Mouse (Mus musculus): ENCODE data around the gene Coq9. TPM values are rescaled to one million over a fixed set of nuclear protein-coding genes. Genes with fewer than 3 reads are reported as not detected.
"Not testable (repeated sequence)": the region's sequence is repeated elsewhere in the genome, so short reads cannot be mapped to it uniquely, and the experiment has no call there.

The Coq9 gene
- total RNA-seq, 2 experiments from 2014 or later = 178 to 203 TPM

DNA sequence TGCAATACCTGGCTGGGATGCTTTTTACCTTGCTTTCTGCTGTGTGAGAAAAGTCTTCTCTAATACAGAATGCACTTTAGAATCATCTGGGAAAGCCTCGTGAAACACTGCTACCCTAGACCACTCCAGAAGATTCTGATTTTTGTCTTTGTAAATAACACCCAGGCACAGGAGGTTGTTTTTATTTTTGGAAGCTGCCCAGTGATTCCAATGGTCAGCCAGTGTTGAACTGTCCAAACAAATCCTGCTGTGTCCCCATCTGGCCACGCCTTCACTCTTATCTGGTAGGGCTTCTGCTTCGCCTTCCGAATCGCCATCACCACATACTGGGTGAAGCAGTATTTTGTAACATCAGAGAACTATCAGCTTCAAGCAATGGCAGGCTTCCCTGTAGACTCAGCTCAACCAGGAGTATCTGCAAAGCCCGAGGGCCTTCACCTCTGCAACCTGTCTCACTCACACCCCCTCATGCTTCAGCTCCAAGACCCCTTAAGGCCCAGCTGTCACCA lies 18.4 kb upstream of the Coq9 start:
- no peak for DNase-seq (ENCODE audit: low spot score in 2 of 2)

DNA sequence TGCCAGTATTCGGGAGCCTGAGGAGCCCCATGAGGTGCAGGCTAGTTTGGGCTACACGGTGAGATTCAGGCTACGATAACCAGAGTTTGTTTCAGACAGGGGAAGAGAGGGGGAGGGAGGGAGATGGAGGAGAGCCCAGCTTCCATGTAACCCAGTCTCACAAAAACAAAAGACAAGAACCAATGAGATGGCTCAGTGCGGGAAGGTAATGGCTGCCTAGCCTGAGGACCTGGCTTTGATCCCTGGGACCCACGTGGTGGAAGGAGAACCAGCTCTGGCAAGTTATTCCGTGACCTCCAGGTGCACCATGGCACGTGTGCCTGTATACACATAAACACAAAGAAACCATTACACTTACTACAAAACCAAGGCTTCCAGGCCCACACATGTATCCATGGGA lies 17.6 kb upstream of the Coq9 start:
- no peak for DNase-seq (ENCODE audit: low spot score in 2 of 2)

DNA sequence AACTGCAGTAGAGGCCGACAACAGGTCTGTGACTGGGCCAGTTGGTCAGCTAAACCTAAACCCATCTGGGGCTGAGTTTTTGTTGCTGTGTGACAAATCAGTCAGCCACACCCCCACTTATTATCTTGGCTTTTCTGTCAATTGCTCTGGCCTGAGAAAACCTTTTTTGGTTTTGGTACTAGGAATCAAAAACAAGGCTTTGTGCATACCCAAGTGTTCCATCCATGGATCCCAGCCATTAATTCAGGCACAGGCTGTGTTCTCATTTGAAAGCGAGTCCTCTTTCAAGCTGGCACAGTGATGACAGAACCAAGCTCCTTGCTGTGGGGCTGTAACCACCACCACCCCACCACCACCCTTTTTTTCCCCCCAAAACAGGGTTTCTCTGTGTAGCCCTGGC lies 16.7 kb upstream of the Coq9 start:
- DNase-seq (ENCODE audit: low spot score in 2 of 2) = no peak

DNA sequence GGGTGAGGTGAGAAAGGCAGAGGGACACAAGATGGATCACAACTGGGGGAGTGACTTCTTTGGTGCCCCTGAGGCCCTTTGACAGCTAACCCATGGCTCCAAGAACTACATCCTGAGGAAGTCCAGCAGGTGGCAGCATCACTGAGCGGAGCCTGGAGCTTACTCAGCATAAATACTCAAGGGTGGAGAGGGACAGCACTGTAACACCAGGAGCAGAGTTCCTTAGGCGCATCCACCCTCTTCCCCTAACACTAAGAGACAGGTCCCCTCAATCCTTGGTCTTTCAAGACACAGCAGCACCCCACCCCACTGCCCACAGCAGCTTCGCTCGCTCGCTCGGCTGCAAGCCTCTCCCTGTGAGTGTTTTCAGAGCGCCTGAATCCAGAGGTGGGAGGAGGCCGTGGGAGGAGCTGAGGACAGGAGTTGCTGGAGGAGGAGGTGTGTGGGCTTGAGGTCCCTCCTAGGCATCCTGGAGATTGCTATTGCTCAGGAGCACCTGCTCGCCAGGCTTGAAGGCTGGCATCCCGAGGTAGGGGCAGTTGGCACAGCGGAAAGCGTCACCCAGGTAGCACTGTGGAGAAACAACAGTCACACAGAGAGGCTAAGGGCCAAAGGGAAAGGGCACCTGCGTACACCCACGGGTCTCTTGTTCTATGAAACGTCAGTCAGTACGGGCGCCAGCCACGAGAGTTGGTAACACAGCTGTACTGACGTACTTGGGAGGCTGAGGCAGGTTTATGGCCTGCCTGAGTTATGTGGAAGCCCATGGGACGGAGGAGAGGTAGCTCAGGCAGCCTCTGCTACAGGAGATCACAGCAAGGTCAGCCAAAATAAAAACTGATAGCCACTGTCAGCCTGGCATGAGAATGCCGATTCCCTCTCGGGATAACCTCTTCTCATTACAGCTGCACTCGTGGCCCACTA lies 15.2 kb upstream of the Coq9 start:
- peak; percentile 50 to 59 for DNase-seq (ENCODE audit: low spot score in 2 of 2)

DNA sequence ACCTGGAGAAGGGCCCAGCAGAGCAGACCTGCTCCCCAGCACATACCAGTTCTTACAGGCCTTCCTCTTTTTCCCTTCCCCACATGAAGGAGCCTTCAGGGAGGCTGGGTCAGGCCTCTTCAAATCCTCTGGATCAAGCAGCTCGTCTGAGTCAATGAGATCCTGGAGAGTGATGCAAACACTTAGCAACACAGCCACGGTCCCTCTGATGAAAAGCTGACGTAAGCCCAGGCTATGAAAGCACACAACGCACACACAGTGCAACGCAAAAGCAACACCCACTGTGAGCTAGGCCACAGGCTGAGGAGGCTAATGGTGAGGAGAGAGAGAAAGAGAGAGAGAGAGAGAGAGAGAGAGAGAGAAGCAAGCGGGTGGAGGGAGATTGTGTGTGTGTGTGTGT lies 13.0 kb upstream of the Coq9 start:
- no peak for DNase-seq (ENCODE audit: low spot score in 2 of 2)

DNA sequence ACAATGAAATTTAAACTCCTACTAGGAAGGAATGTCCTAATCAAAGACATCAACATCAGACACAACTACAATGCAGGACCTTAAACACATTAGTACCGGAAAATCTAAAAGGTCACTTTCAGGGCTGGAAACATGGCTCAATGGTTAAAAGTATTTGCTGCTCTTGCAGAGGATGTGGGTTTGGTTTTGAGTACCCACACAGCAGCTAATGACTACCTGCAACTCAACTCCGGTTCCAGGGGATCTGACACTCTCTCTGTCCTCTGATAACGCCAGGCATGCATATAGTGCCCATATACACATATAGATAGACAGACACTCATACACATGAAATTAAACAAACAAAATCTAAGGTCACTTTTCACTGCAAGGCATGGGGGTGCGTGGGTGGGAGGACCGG lies 11.9 kb upstream of the Coq9 start:
- DNase-seq (ENCODE audit: low spot score in 2 of 2) = no peak

DNA sequence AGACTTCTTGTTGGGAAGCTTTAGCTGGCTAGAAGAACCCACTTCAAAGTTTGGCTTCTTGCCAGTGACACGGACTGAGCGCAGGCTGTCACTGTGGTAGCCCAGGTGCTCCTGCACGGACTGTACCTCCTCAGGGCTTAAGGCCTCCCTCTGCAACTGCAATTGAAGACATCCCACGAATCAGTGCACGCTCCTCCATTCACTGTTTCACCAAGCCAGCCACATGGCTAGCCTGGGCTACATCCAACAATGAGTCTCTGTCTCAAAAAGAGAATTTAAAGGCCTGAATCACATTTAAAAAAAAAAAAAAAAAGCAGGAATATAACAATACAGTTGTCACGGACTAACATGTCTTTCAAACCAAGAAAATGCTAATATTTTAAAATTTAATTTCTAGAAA lies 9.8 kb upstream of the Coq9 start:
- DNase-seq (ENCODE audit: low spot score in 2 of 2) = no peak

DNA sequence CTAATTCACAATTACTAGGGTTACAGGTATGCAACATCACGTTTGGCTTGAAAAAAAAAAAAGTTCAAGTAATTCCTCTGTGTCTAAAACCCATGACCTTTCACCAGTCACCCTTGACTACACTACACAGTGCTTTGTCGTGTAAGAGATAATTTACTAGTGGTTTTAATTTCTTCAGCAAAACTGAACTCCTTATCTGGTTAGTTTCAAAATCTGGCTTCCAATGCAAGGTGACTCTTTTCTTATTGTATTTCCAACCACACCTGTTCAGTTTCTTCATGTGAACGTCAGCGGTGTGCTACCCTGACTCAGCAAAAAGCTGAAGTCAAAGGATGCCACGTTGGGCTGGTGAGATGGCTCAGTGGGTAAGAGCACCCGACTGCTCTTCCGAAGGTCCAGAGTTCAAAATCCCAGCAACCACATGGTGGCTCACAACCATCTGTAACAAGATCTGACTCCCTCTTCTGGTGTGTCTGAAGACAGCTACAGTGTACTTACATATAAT lies 4.2 kb upstream of the Coq9 start:
- not testable (repeated sequence) for DNase-seq (ENCODE audit: low spot score in 2 of 2)

DNA sequence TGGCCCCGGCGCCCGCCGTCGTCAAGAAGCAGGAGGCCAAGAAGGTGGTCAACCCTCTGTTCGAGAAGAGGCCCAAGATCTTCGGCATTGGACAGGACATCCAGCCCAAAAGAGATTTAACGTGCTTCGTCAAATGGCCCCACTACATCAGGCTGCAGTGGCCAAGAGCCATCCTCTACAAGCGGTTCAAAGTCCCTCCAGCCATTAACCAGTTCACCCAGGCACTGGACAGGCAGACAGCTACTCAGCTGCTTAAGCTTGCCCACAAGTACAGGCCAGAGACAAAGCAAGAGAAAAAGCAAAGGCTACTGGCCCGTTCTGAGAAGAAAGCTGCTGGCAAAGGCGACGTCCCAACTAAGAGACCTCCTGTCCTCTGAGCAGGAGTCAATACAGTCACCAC lies 2.4 kb upstream of the Coq9 start:
- not testable (repeated sequence) for DNase-seq (ENCODE audit: low spot score in 2 of 2)

DNA sequence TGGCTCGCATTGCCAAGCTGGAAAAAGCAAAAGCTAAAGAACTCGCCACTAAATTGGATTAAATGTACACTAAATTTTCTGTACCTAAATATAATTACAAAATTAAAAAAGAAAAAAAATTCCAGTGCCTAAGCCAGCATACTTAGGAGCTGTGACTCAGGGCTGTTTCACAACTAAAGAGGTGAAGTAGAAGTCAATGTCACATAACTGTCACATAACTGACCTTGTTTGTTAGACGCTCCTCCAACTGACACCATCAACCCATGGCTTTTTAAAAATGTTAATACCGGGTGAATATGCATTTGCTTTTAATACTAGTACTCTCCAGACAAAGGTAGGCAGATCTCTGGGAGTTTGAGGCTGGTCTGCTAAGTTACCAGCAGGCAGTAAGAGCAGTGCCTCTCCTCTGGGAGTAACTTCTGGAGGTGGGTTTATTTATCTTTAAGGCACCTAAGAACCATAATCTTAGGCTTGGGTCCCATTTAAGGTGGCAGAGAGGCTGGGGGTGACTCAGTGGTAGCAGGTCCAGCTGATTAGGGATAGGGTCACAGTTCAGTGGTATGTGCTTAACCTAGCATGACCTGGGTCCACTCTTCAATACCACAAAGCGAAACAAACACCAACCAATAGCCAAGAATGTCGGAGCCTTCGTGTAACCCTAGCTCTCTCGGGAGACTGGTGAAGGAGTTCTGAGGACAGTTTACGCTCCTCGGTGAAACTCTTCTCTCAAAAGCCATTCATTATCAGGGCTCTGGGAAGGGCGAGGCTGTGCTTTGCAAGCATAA lies 1.5 kb upstream of the Coq9 start:
- no peak for DNase-seq (ENCODE audit: low spot score in 2 of 2)

DNA sequence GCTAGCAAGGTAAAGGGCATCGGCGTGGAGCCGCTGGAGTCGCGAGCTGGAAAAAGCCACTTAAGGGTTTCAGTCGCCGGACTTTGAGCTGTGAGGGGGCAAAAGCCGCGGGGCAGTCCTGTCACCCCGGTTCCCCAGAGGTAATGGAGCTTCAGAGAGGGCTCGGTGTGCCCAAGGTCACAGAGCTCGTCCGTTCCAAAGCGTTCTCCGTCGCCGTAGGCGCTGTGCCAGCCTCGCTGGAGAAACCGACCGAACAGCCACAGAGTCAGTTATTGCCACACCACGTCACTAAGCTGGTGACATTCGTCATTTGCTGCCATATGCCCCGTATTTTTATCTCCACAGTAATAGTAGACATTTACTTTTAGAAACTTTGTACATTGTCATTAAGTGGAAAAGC lies 479 bp downstream of the Coq9 start:
- peak; percentile 76 to 78 for DNase-seq (ENCODE audit: low spot score in 2 of 2)

DNA sequence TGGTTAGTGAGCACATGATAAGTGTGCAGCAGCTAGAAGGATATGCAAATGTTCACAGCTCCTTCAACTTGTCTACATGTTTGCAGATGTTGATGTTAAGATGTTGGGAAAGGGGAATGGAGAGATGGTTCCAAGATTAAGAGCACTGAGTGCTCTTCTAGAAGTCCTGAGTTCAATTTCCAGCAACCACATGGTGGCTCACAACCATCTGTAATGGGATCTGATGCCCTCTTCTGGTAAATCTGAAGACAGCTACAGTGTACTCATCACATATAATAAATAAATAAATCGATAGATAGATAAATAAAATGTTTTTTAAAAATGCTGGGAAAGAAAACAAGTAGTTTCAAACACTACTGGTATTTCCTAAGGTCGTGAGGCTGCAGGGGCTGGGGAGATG lies 3.1 kb downstream of the Coq9 start:
- DNase-seq (ENCODE audit: low spot score in 2 of 2) = no peak

DNA sequence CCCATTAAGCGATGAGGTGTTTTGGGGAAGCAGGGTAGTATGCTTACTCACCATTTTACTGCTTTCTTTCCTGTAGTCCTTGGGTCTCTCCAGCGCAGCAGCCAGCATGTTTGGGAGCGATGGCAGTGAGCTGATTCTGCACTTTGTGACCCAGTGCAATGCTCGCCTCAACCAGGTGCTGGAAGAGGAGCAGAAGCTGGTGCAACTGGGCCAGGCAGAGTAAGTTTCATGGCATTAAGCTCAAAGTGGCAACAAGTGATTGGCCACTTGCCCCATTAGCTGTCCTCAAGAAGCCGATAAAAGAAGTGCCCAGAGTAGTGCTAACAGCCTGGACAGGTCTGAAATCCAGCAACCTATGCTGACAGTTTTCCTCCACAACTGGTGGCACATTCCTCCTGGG lies 11.9 kb downstream of the Coq9 start:
- DNase-seq (ENCODE audit: low spot score in 2 of 2) = no peak

DNA sequence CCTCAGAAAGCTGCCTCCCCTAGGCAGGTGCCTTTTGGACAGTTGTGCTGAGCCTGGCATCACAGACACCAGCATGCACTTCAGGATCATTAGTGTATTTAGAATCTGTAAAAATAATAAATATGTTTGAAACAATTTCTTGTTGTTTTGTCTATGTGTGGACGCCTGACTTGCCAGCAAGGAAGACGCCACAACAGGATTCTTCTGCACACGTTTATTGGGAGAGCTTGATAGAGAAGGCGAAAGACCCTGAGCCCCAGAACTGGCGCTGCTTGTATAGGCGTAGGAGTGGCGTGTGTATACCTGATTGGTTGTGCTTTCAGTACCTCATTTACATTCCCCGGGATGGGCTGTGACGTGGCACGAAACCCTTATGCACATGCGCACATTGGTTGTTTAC lies 16.6 kb downstream of the Coq9 start:
- DNase-seq (ENCODE audit: low spot score in 2 of 2) = not testable (repeated sequence)

DNA sequence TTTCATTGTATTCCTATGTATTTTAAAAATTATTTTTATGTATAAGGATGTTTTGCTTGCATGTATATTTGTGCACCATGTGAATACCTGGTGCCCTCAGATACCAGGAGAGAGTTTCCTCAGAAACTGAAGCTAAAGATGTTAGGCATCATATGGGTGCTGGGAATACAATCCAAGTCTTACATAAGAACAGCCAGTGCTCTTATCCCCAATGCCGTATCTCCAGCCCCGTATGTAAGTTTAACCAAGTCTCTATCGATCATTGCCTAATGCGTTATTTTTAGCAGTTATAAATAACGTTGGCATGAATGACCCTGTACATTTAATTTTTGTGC lies 18.9 kb downstream of the Coq9 start:
- DNase-seq (ENCODE audit: low spot score in 2 of 2) = no peak

DNA sequence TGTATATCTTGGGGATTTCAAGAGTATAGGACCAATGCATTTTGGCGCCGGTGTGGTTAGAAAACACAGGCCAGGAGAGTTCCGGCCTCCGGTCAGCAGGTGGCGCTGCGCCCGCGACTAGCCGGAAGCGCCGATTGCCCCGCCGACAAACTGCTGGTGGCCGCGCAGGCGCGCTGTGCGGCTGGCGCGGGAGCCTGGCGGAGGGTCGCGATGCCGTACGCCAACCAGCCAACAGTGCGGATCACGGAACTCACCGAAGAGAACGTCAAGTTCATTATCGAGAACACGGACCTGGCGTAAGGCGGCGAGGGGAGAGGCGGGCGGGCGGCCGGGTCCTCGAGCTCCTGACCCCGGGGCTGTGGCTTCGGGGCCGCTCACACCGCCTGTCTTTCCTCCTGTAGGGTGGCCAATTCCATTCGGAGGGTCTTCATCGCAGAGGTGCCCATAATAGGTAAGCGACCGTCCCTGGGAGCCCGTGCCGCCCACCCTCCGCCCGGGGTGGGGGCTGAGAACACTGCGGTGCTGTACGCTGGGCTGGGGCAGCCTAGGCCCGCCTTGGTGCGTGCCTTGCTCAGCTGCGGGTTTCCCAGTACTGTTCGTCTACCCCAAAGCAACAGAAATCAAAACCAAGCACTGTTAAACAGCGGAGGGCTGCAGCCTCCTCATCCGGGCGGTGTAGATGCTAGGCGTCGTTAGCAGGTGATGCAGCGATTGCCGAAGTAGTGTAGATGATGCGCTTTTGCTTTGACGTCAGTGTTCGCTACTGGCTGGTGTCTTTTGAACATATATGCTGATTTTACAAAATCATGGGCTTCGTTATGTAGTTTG lies 19.4 kb downstream of the Coq9 start, which contains the start of gene Polr2c:
Polr2c (plus strand) TSS at position 105 of the 828 bp plus-strand sequence.
- DNase-seq (ENCODE audit: low spot score in 2 of 2) = peak; percentile 95 to 96

DNA sequence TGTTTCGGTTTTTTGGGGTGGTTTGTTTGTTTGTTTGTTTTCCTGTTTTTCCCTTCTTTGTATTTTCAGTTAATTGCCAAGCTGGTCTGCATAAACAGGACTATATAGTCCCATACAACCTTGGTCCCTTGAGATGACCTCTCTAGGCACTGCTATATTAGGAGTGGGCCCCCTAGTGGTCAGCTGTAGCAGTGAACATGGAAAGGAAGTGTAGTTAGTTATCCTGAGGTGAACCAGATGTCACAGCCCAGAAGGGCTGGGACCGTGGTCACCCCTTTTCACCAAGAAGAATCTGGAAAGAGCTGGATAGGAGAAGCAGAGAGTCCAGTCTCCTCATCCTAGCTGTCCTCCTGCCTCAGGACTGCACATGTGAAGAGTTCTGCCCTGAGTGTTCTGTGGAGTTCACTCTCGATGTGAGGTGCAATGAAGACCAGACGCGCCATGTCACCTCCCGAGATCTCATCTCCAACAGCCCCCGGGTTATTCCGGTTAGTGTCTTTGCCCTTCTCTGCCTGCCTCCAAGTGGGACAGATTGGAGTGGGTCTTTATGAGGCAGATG lies 23.3 kb downstream of the Coq9 start:
- peak; percentile 48 to 68 for DNase-seq (ENCODE audit: low spot score in 2 of 2)

DNA sequence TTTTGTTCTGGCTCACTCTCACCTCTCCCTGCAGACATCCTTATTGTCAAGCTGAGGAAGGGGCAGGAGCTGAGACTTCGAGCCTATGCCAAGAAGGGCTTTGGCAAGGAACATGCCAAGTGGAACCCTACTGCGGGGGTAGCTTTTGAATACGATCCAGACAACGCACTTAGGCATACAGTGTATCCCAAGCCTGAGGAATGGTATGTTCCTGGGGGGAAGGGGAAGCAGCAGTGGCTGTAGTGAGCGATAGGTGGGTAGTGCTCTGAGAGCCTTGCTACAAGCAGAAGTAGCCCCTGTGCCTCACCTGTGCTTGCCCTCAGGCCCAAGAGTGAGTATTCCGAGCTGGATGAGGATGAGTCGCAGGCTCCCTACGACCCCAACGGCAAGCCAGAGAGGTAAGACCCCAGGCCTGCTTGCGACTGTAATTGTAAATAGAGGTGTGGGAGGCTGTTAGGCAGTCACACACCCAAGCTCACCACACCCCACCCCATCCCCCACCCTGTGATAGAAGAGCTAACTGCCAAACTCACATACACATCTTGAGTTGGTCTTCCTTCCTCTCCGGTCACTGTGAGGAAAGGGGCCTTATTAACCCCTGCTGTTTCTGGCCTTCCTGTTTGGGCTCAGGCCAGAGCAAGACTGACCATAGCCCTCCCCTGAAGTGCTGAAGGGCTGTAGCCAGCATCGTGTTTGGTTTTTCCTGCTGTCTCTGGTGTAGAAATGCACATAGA lies 24.5 kb downstream of the Coq9 start:
- DNase-seq (ENCODE audit: low spot score in 2 of 2) = peak in 1 of 2 experiments; percentile 17

DNA sequence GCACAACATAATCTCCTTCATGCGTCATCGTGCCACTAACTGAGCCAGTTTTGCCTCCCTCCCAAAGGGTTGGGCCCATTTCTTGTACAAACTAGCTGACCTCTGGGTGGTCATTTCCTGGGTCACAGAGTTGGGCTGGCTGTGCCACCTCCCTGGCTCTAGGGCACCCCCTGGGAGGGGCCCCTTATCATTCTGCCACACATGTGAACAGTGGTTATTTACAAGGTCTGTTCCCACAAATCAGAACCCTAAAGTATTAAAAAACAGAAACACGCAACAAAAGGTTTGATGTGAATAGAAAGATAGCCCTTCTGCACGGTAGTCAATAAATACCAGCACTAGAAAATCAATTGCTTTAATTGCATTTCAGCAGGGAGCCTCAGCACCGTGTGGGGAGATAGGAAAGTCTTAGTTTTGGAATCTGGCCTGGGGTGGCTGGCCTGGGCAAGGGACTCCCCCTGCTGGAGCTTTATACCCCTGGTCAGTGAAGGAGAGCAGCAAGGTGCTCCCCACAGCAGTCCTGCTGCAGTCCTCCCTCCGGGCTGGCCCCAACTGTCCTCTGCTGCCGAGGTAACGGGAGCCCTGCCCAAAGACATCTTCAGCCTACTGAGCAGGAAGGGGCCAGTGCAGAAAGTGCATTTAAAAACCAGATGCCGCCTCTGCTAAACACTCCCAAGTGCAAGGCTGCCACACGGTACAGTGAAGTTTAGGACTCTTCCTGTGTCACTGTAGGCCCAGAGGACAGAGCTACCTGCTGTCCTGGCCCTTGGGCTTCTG lies 26.0 kb downstream of the Coq9 start:
- DNase-seq (ENCODE audit: low spot score in 2 of 2) = peak in 1 of 2 experiments; percentile 20
